Mouse (Mus musculus): ENCODE data around the gene Alpk1.

Alpk1 gene

GRCm38 (mm10) chr3:127630190-127630589, 150.1 kb downstream of the Alpk1 start:
- DNase-seq (ENCODE audit: low read depth), result no peak

- no peak for DNase-seq (ENCODE audit: low read depth)
Observed at GRCm38 (mm10) chr3:127628311-127629184, 151.8 kb downstream of the Alpk1 start.

GRCm38 (mm10) chr3:127627956-127628310, 152.4 kb downstream of the Alpk1 start:
- no peak for DNase-seq (ENCODE audit: low read depth)

GRCm38 (mm10) chr3:127627151-127627955, 153.0 kb downstream of the Alpk1 start:
- DNase-seq (ENCODE audit: low read depth), result no peak

- no peak for DNase-seq (ENCODE audit: low read depth)
Observed at GRCm38 (mm10) chr3:127626524-127626923, 153.8 kb downstream of the Alpk1 start.

GRCm38 (mm10) chr3:127625701-127626399, 154.5 kb downstream of the Alpk1 start:
- DNase-seq (ENCODE audit: low read depth), result no peak

GRCm38 (mm10) chr3:127625296-127625695, 155.0 kb downstream of the Alpk1 start:
- DNase-seq (ENCODE audit: low read depth), result peak; percentile 83

All from naive thymus-derived CD4-positive, alpha-beta T cell, adult 2 months (primary cell).